18 mouse cellular contexts compared by ENCODE assay signal in genomic region chr12:111387146-111387545, GRCm38 (mm10). TPM values are rescaled to one million over a fixed set of nuclear protein-coding genes. Genes with fewer than 3 reads are reported as not detected.
DNase-seq lines count a peak whose midpoint lies in the region; ATAC-seq lines count a peak whose summit lies in the region.
"Had no signal": no experiment of that assay in that cellular context is flagged by ENCODE, and none has a peak within 500 bp of the region (broad histone marks: within the 10 kb centered on the region; RNA-seq: fewer than 3 reads in every experiment).

No protein-coding gene starts in this region.

- no peak for ATAC-seq in heart, embryonic 14.5 days (ENCODE audit: insufficient number of reproducible peaks, insufficient read depth, low FRiP score, low read depth)
- no peak for ATAC-seq in limb, embryonic 15.5 days (ENCODE audit: insufficient number of reproducible peaks, low FRiP score, low TSS enrichment, low read depth)
- peak; percentile 44; the same call in 1 of the 2 replicates for ATAC-seq in intestine, embryonic 16.5 days

- 79% methylated on average over 4 of the region's 4 CpGs for WGBS in heart, embryonic 14.5 days
- 72% methylated on average over 4 of the region's 4 CpGs for WGBS in limb, embryonic 15.5 days
- 91% methylated on average over 4 of the region's 4 CpGs for WGBS in limb, embryonic 10.5 days
- 76% methylated on average over 4 of the region's 4 CpGs for WGBS in intestine, embryonic 16.5 days

- no peaks in the 10 kb centered on the region for H3K9me3 ChIP-seq in heart, embryonic 14.5 days (ENCODE audit: control insufficient read depth, low read length)
- H3K9me3 ChIP-seq in limb, embryonic 15.5 days, result no peaks in the 10 kb centered on the region
- no peaks in the 10 kb centered on the region for H3K9me3 ChIP-seq in limb, embryonic 10.5 days (replicated peaks)
- no peaks in the 10 kb centered on the region for H3K9me3 ChIP-seq in intestine, embryonic 16.5 days (ENCODE audit: control insufficient read depth, low read length)
- H3K9me3 ChIP-seq: G1E; liver, embryonic 15.5 days; neural tube, embryonic 15.5 days had no signal

- DNase-seq in heart, adult 18-20 months, result no peak
- DNase-seq in limb, embryonic 10.5 days (ENCODE audit: low spot score), result no peak
- no peak for DNase-seq in testis, postnatal 14 days (ENCODE audit: low spot score)
- DNase-seq in thymus, postnatal 10 days (ENCODE audit: low spot score in 2 of 2), result no peak
- DNase-seq: cerebellum, adult 11-12 months; gastrocnemius, postnatal 14 days; right cerebral cortex, postnatal 4 days; thymus, postnatal 36 days had no signal

- H3K4me1 ChIP-seq in heart, embryonic 14.5 days (ENCODE audit: control insufficient read depth in 2 of 2, insufficient read depth in 2 of 2, low read length in 2 of 2), result peaks cover 10 to 12% of the 10 kb centered on the region in 2 experiments
- peaks cover 7% of the 10 kb centered on the region for H3K4me1 ChIP-seq in limb, embryonic 15.5 days
- peaks cover 7% of the 10 kb centered on the region for H3K4me1 ChIP-seq in limb, embryonic 10.5 days
- peaks cover 11% of the 10 kb centered on the region; the same call in 1 of the 2 replicates for H3K4me1 ChIP-seq in brown adipose tissue, adult 24 weeks (ENCODE audit: control insufficient read depth, insufficient read depth, insufficient read length, low read length)
- peaks cover 10% of the 10 kb centered on the region for H3K4me1 ChIP-seq in intestine, embryonic 16.5 days (ENCODE audit: control insufficient read depth, insufficient read depth, low read length)
- H3K4me1 ChIP-seq: neural tube, embryonic 15.5 days had no signal

- peak overlapping the region; percentile 31; the same call in 1 of the 2 replicates for H3K4me2 ChIP-seq in heart, embryonic 14.5 days (ENCODE audit: low read length)
- no peak overlapping the region for H3K4me2 ChIP-seq in limb, embryonic 15.5 days
- no peak overlapping the region for H3K4me2 ChIP-seq in intestine, embryonic 16.5 days (ENCODE audit: low read depth, low read length)
- H3K4me2 ChIP-seq: hindbrain, embryonic 14.5 days; liver, embryonic 15.5 days; midbrain, embryonic 11.5 days; neural tube, embryonic 15.5 days had no signal

- H3K9ac ChIP-seq in heart, embryonic 14.5 days (ENCODE audit: low read length), result no peak overlapping the region
- no peak overlapping the region for H3K9ac ChIP-seq in limb, embryonic 15.5 days
- H3K9ac ChIP-seq in intestine, embryonic 16.5 days (ENCODE audit: low read depth, low read length), result no peak overlapping the region
- H3K9ac ChIP-seq: hindbrain, embryonic 14.5 days; liver, embryonic 15.5 days; neural tube, embryonic 15.5 days had no signal

- H3K27me3 ChIP-seq in heart, embryonic 14.5 days (ENCODE audit: control insufficient read depth, insufficient read depth, low read length), result no peaks in the 10 kb centered on the region
- no peaks in the 10 kb centered on the region for H3K27me3 ChIP-seq in limb, embryonic 15.5 days
- H3K27me3 ChIP-seq in limb, embryonic 10.5 days (ENCODE audit: low read depth, poor library complexity, severe bottlenecking), result no peaks in the 10 kb centered on the region
- no peaks in the 10 kb centered on the region for H3K27me3 ChIP-seq in intestine, embryonic 16.5 days (replicated peaks; ENCODE audit: control insufficient read depth, insufficient read depth, low read length)
- H3K27me3 ChIP-seq: neural tube, embryonic 15.5 days had no signal

- no peaks in the 10 kb centered on the region for H3K36me3 ChIP-seq in heart, embryonic 14.5 days (ENCODE audit: control insufficient read depth, insufficient read depth, low read length)
- no peaks in the 10 kb centered on the region for H3K36me3 ChIP-seq in limb, embryonic 15.5 days
- no peaks in the 10 kb centered on the region for H3K36me3 ChIP-seq in limb, embryonic 10.5 days
- H3K36me3 ChIP-seq in intestine, embryonic 16.5 days (ENCODE audit: control insufficient read depth, insufficient read depth, low read length), result no peaks in the 10 kb centered on the region
- H3K36me3 ChIP-seq: G1E; liver, embryonic 15.5 days; neural tube, embryonic 15.5 days had no signal

- H3K27ac ChIP-seq in heart, embryonic 14.5 days (replicated peaks in 1 of 2; ENCODE audit: control insufficient read depth in 1 of 2, insufficient read depth in 1 of 2, low read depth in 2 of 2, low read length in 2 of 2), result peak overlapping the region; percentile 50 to 75; a peak in 3 of 4 replicates
- H3K27ac ChIP-seq in limb, embryonic 15.5 days, result 0 out of 2 replicates have a peak overlapping the region, but pooled peaks have one; percentile 47
- H3K27ac ChIP-seq in limb, embryonic 10.5 days, result no peak overlapping the region
- H3K27ac ChIP-seq in brown adipose tissue, adult 24 weeks (replicated peaks; ENCODE audit: low read depth, low read length), result peak overlapping the region; percentile 87
- H3K27ac ChIP-seq in intestine, embryonic 16.5 days (ENCODE audit: low read length), result peak overlapping the region; percentile 66; the same call in 1 of the 2 replicates
- H3K27ac ChIP-seq: hindbrain, embryonic 14.5 days; liver, embryonic 15.5 days had no signal

- H3K4me3 ChIP-seq in heart, embryonic 14.5 days (ENCODE audit: control insufficient read depth in 1 of 2, insufficient read depth in 1 of 2, low read depth in 1 of 2, low read length in 2 of 2), result no peak overlapping the region
- no peak overlapping the region for H3K4me3 ChIP-seq in limb, embryonic 15.5 days
- no peak overlapping the region for H3K4me3 ChIP-seq in limb, embryonic 10.5 days
- H3K4me3 ChIP-seq in brown adipose tissue, adult 24 weeks (ENCODE audit: insufficient read depth, low read depth, low read length), result no peak overlapping the region
- no peak overlapping the region for H3K4me3 ChIP-seq in intestine, embryonic 16.5 days (ENCODE audit: low read length)
- H3K4me3 ChIP-seq: liver, embryonic 15.5 days; neural tube, embryonic 15.5 days had no signal

RNA-seq across cellular contexts. Expression of gene Cdc42bpb, which starts 9.6 kb away (rescaled TPM):
- polyA plus RNA-seq in heart, embryonic 14.5 days (2014; fragmentation: Nextera tagmentation; extraction: Ambion mirVana), result 27.0 and 28.9 TPM in 2 replicates
- total RNA-seq in heart, adult 18-20 months (2021), result 10 to 100 TPM; 52.7 to 57.6 TPM
- polyA plus RNA-seq in limb, embryonic 15.5 days (2015; fragmentation: Nextera tagmentation; extraction: Ambion mirVana), result 26.4 and 33.5 TPM in 2 replicates
- 30.4 and 32.0 TPM in 2 replicates for polyA plus RNA-seq in limb, embryonic 10.5 days (2016; fragmentation: Nextera tagmentation; extraction: Ambion mirVana)
- polyA plus RNA-seq in brown adipose tissue, adult 24 weeks (2012; ENCODE audit: insufficient read depth, insufficient read length, missing spikeins), result 24.1 and 24.3 TPM in 2 replicates
- polyA plus RNA-seq in intestine, embryonic 16.5 days (2015; fragmentation: Nextera tagmentation; extraction: Ambion mirVana), result 30.1 and 32.5 TPM in 2 replicates
- total RNA-seq: G1E had no signal
- polyA plus RNA-seq: G1E had no signal

RNA-seq across cellular contexts. Expression of gene Lbhd2, which starts 19.5 kb away (rescaled TPM):
- polyA plus RNA-seq in heart, embryonic 14.5 days (2014; fragmentation: Nextera tagmentation; extraction: Ambion mirVana), result 1.2 TPM in 1 of 2 replicates, not detected in the other
- not detected for total RNA-seq in heart, adult 18-20 months (2021)
- polyA plus RNA-seq in limb, embryonic 15.5 days (2015; fragmentation: Nextera tagmentation; extraction: Ambion mirVana), result 12.4 and 13.2 TPM in 2 replicates
- polyA plus RNA-seq in limb, embryonic 10.5 days (2016; fragmentation: Nextera tagmentation; extraction: Ambion mirVana), result not detected in 2 replicates
- polyA plus RNA-seq in brown adipose tissue, adult 24 weeks (2012; ENCODE audit: insufficient read depth, insufficient read length, missing spikeins), result not detected in 2 replicates
- polyA plus RNA-seq in intestine, embryonic 16.5 days (2015; fragmentation: Nextera tagmentation; extraction: Ambion mirVana), result 1.2 TPM in 2 replicates
- total RNA-seq: G1E; gastrocnemius, postnatal 14 days had no signal
- polyA plus RNA-seq: embryonic facial prominence, embryonic 11.5 days; G1E; liver, embryonic 15.5 days; midbrain, embryonic 11.5 days had no signal

RNA-seq across cellular contexts. Expression of gene Exoc3l4, which starts 29.7 kb away (rescaled TPM):
- polyA plus RNA-seq in heart, embryonic 14.5 days (2014; fragmentation: Nextera tagmentation; extraction: Ambion mirVana), result 8.1 and 9.4 TPM in 2 replicates
- 1 to 10 TPM; 3.2 to 4.1 TPM for total RNA-seq in heart, adult 18-20 months (2021)
- 6.4 and 9.9 TPM in 2 replicates for polyA plus RNA-seq in limb, embryonic 15.5 days (2015; fragmentation: Nextera tagmentation; extraction: Ambion mirVana)
- 5.1 and 6.5 TPM in 2 replicates for polyA plus RNA-seq in limb, embryonic 10.5 days (2016; fragmentation: Nextera tagmentation; extraction: Ambion mirVana)
- not detected in 2 replicates for polyA plus RNA-seq in brown adipose tissue, adult 24 weeks (2012; ENCODE audit: insufficient read depth, insufficient read length, missing spikeins)
- 20.4 and 29.1 TPM in 2 replicates for polyA plus RNA-seq in intestine, embryonic 16.5 days (2015; fragmentation: Nextera tagmentation; extraction: Ambion mirVana)
- polyA plus RNA-seq: G1E had no signal

RNA-seq across cellular contexts. Expression of gene Tnfaip2, which starts 55.1 kb away (rescaled TPM):
- polyA plus RNA-seq in heart, embryonic 14.5 days (2014; fragmentation: Nextera tagmentation; extraction: Ambion mirVana), result 5.5 and 6.9 TPM in 2 replicates
- total RNA-seq in heart, adult 18-20 months (2021), result 10 to 100 TPM; 45.1 to 52.6 TPM
- polyA plus RNA-seq in limb, embryonic 15.5 days (2015; fragmentation: Nextera tagmentation; extraction: Ambion mirVana), result 8.3 and 8.4 TPM in 2 replicates
- polyA plus RNA-seq in limb, embryonic 10.5 days (2016; fragmentation: Nextera tagmentation; extraction: Ambion mirVana), result 4.3 and 6.0 TPM in 2 replicates
- 3.3 and 3.6 TPM in 2 replicates for polyA plus RNA-seq in brown adipose tissue, adult 24 weeks (2012; ENCODE audit: insufficient read depth, insufficient read length, missing spikeins)
- polyA plus RNA-seq in intestine, embryonic 16.5 days (2015; fragmentation: Nextera tagmentation; extraction: Ambion mirVana), result 2.7 and 3.5 TPM in 2 replicates
